Mouse (Mus musculus) heart, postnatal 0 days (tissue): ENCODE data around the gene Mrpl48.

ENCODE experiments used
- CTCF ChIP-seq: IDR thresholded peaks from 2 replicates; pipeline ENCODE4 v1.5.1; 2016; ENCODE audit warnings: antibody characterized with exemption, control low read depth, low read depth
- EP300 ChIP-seq: IDR thresholded peaks from 2 replicates; pipeline ENCODE4 v1.6.1; 2016; ENCODE audit warnings: antibody characterized with exemption, low read depth

GRCm38 (mm10) chr7:100582235-100582634 lies 25.9 kb downstream of the Mrpl48 start:
- TF ChIP-seq CTCF (no peak), EP300 (no peak)
